Mouse (Mus musculus): ENCODE measurements around the gene Olfr211. TPM values are rescaled to one million over a fixed set of nuclear protein-coding genes. Genes with fewer than 3 reads are reported as not detected.
A peak's percentile ranks its signal among the peaks of the same experiment; 100 is the strongest.
"Not testable (repeated sequence)": the region's sequence is repeated elsewhere in the genome, so short reads cannot be mapped to it uniquely, and the experiment has no call there.

Olfr211 gene
- not detected for total RNA-seq (2022)

GRCm38 (mm10) chr6:116488791-116489190 lies at the start of gene Olfr211:
TSS of gene Olfr211 (plus strand) at chr6:116489091.
- no peak for DNase-seq (ENCODE audit: low spot score)

- no peak for DNase-seq (ENCODE audit: low spot score)
Observed at GRCm38 (mm10) chr6:116439531-116439930, 49.4 kb upstream of the Olfr211 start.

GRCm38 (mm10) chr6:116440447-116440846 lies 48.4 kb upstream of the Olfr211 start:
- DNase-seq (ENCODE audit: low spot score) = no peak

- DNase-seq (ENCODE audit: low spot score) = peak; percentile 48
Observed at GRCm38 (mm10) chr6:116440849-116441248, 48.0 kb upstream of the Olfr211 start.

DNA sequence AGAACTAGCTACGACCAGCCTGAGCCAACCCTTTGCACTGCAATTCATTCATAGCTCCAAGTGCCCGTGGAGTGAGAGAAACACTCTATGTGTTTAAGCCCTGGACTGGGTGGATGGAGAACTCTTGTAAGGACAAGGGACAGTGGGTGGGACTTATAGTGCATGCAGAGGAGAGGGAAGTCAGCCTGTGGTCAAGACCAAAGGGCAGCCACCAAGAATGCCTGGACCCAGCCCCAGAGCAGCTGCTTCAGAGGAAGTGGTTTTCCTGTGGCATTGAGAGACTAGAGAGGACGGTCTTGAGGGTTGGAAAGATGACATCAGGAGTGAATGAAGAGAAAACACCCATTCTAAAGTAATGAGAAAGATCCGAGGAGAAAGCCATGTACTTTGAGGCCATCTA lies 33.1 kb upstream of the Olfr211 start:
- peak; percentile 36 for DNase-seq (ENCODE audit: low spot score)

- DNase-seq (ENCODE audit: low spot score) = no peak
Observed at GRCm38 (mm10) chr6:116456482-116456881, 32.4 kb upstream of the Olfr211 start.

GRCm38 (mm10) chr6:116458728-116459127 lies 30.2 kb upstream of the Olfr211 start:
- no peak for DNase-seq (ENCODE audit: low spot score)

GRCm38 (mm10) chr6:116459232-116459631 lies 29.7 kb upstream of the Olfr211 start:
- no peak for DNase-seq (ENCODE audit: low spot score)

- no peak for DNase-seq (ENCODE audit: low spot score)
Observed at GRCm38 (mm10) chr6:116460544-116461283, 28.2 kb upstream of the Olfr211 start, which contains the start of gene Alox5. TSS of gene Alox5 (minus strand) at chr6:116461178.

DNA sequence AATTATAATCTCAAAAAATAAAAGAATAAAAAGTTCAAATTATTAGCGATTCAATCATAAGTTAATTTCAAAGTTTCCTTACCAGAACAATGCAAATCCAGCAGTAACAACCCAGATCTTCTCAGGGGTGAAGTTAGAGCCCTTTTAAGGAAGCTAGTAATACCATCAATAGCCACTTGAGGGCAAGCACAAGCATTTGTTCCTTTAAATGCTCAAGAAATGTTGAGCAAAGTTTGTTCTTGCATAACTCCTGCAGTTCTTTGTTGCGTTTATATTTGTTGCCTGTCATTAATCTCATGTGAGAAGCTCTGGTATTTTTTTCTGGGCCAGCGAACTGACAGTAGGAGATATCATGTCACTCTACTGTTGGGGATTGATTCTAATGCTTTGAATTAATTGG lies 20.8 kb upstream of the Olfr211 start:
- DNase-seq (ENCODE audit: low spot score) = no peak

GRCm38 (mm10) chr6:116485081-116485480 lies 3.8 kb upstream of the Olfr211 start:
- no peak for DNase-seq (ENCODE audit: low spot score)

- DNase-seq (ENCODE audit: low spot score) = peak; percentile 21
Observed at GRCm38 (mm10) chr6:116486833-116487232, 2.1 kb upstream of the Olfr211 start.

DNA sequence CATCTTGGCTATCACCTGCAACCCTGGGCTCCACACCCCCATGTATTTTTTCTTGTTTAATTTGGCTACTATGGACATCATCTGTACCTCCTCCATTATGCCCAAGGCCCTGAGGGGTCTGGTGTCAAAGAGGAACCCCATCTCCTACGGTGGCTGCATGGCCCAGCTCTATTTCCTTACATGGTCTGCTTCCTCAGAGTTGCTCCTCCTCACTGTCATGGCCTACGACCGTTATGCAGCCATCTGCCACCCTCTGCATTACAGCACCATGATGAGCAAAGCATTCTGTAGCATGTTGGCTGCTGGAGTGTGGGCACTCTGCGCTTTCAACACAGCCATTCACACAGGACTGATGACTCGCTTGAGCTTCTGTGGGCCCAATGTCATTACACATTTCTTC lies 4.9 kb downstream of the Olfr211 start:
- DNase-seq (ENCODE audit: low spot score) = no peak

DNA sequence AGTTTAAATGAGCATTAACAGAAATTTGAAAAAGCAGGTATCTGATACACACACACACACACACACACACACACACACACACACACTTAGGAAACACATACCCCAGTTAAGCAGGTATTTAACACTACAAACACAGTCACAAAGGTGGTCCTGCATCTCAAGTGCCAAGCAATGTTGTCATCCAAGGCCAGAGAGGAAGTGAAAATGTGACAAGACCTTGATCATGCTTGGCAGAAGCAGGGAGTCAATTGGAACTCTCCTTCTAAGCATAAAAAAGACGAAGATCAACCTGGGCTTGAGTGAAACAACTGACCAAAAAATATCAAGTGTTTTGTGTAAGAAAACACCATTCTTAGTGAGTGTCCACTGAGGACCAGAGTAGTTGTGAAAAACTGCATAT lies 7.1 kb downstream of the Olfr211 start:
- no peak for DNase-seq (ENCODE audit: low spot score)

GRCm38 (mm10) chr6:116506302-116507003 lies 17.6 kb downstream of the Olfr211 start, which contains the start of gene Olfr212:
TSS of gene Olfr212 (plus strand) at chr6:116506516.
- not testable (repeated sequence) for DNase-seq (ENCODE audit: low spot score)

GRCm38 (mm10) chr6:116514832-116515231 lies 25.9 kb downstream of the Olfr211 start:
- DNase-seq (ENCODE audit: low spot score) = no peak

GRCm38 (mm10) chr6:116538156-116538555 lies 49.3 kb downstream of the Olfr211 start, which contains the start of gene Olfr213:
TSS of gene Olfr213 (plus strand) at chr6:116538456.
- DNase-seq (ENCODE audit: low spot score) = no peak

- DNase-seq (ENCODE audit: low spot score) = no peak
Observed at GRCm38 (mm10) chr6:116542500-116542899, 53.6 kb downstream of the Olfr211 start.

Other genes with a start within 250 kb of the Olfr211 start
- gene Zfand4, start 224.9 kb upstream of the Olfr211 start, total RNA-seq (2022) = 1 to 10 TPM; 2.3 to 5.8 (median 2.9) TPM
- gene March8, start 151.1 kb upstream of the Olfr211 start, total RNA-seq (2022) = 10 to 100 TPM; 43.4 to 45.4 (median 44.6) TPM
- 10 to 100 TPM; 10.2 to 18.7 (median 14.2) TPM for gene Alox5, start 27.9 kb upstream of the Olfr211 start, total RNA-seq (2022)
- gene Olfr212, start 17.4 kb downstream of the Olfr211 start, total RNA-seq (2022) = not detected
- not detected for gene Olfr213, start 49.4 kb downstream of the Olfr211 start, total RNA-seq (2022)
- 1 to 10 TPM; 1.4 to 2.0 (median 1.8) TPM for gene Gm5580, start 62.0 kb downstream of the Olfr211 start, total RNA-seq (2022)
- not detected for gene Olfr214, start 65.1 kb downstream of the Olfr211 start, total RNA-seq (2022)
- not detected for gene Olfr215, start 95.1 kb downstream of the Olfr211 start, total RNA-seq (2022)
- 10 to 100 TPM; 13.6 to 15.5 (median 14.8) TPM for gene Zfp422, start 139.9 kb downstream of the Olfr211 start, total RNA-seq (2022)
- gene Depp1, start 161.5 kb downstream of the Olfr211 start, total RNA-seq (2022) = 10 to 100 TPM; 32.2 to 58.5 (median 41.2) TPM
- 1 to 10 TPM; 3.7 to 7.0 (median 5.1) TPM for gene Rassf4, start 184.9 kb downstream of the Olfr211 start, total RNA-seq (2022)
- gene Tmem72, start 227.8 kb downstream of the Olfr211 start, total RNA-seq (2022) = under 1 TPM in 3 of 4 experiments, not detected in 1; 0.03 TPM

Data from heart, adult 8-10 months (tissue).